12 mouse cellular contexts compared by ENCODE assay signal in the genomic region with DNA sequence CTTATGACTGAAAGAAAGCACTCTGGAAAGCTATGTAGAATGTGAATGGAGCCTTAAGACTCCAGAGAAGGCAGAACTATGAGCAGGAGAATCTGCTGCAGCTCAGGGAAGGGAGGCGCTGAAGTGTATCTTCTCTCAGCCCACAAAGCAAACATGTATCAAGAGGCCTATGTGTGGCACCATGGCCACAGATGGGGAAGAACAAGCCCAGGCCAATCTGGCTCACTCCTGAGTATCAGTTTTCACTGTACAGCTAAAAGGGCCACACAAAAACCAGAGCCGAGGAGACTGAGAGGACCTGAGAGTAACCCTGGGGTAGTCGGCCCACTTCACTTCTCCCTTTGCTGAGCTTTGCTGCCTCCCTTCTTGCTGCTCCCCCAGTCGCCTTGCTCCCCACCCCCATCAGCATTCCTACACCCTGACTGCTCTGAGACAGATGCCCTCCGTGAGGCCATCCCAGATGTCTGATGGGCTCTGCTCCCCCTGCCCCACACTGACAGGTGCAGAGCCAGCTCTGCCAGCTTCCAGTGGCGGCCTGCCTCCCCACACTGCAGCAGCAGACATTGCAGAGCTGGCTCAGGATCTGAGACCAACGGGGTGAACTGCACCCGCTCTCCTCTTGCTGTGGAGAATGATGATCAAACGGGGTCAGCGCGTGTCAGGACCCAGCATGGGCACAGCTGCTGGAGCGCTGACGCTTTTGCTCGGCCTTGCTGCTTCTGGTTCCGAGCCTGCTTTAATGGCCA. TPM values are rescaled to one million over a fixed set of nuclear protein-coding genes. Genes with fewer than 3 reads are reported as not detected.
A peak's percentile ranks its signal among the peaks of the same experiment; 100 is the strongest.
DNase-seq lines count a peak whose midpoint lies in the region; ATAC-seq and TF ChIP-seq lines count a peak whose summit lies in the region.
"Had no signal": no experiment of that assay in that cellular context is flagged by ENCODE, and none has a peak within 500 bp of the region (broad histone marks: within the 10 kb centered on the region; RNA-seq: fewer than 3 reads in every experiment).

No protein-coding gene starts in this region.

- no peak overlapping the region for H3K9ac ChIP-seq in forebrain, postnatal 0 days
- no peak overlapping the region for H3K9ac ChIP-seq in forebrain, embryonic 11.5 days (ENCODE audit: low read length)
- no peak overlapping the region for H3K9ac ChIP-seq in limb, embryonic 13.5 days
- 0 out of 2 replicates have a peak overlapping the region, but pooled peaks have one; percentile 1 for H3K9ac ChIP-seq in midbrain, embryonic 13.5 days (replicated peaks)
- no peak overlapping the region for H3K9ac ChIP-seq in liver, embryonic 11.5 days (ENCODE audit: low read depth, low read length)
- H3K9ac ChIP-seq: intestine, embryonic 15.5 days had no signal

- intact Hi-C loops in left cerebral cortex, postnatal 14 days (cut with DNase I) = no loop called here

- no peaks in the 10 kb centered on the region for H3K9me3 ChIP-seq in forebrain, postnatal 0 days (ENCODE audit: low read length)
- no peaks in the 10 kb centered on the region for H3K9me3 ChIP-seq in forebrain, embryonic 11.5 days (ENCODE audit: control insufficient read depth, low read length)
- no peaks in the 10 kb centered on the region for H3K9me3 ChIP-seq in limb, embryonic 13.5 days
- no peaks in the 10 kb centered on the region for H3K9me3 ChIP-seq in limb, embryonic 10.5 days (replicated peaks)
- no peaks in the 10 kb centered on the region for H3K9me3 ChIP-seq in midbrain, embryonic 13.5 days
- H3K9me3 ChIP-seq in liver, embryonic 11.5 days (ENCODE audit: control insufficient read depth, low read length) = no peaks in the 10 kb centered on the region
- H3K9me3 ChIP-seq: intestine, embryonic 15.5 days had no signal

- 71% methylated on average over 15 of the region's 15 CpGs for WGBS in forebrain, postnatal 0 days
- 84% methylated on average over 15 of the region's 15 CpGs for WGBS in forebrain, embryonic 11.5 days
- 77% methylated on average over 15 of the region's 15 CpGs for whole genome bisulfite sequencing in limb, embryonic 13.5 days
- 80% methylated on average over 15 of the region's 15 CpGs for WGBS in limb, embryonic 10.5 days
- 69% methylated on average over 15 of the region's 15 CpGs for WGBS in midbrain, embryonic 13.5 days
- 81% methylated on average over 15 of the region's 15 CpGs for WGBS in liver, embryonic 11.5 days

- TF ChIP-seq POLR2A in embryonic fibroblast, embryonic 13.5 days (IDR thresholded peaks at IDR 0.05; ENCODE audit: low read depth, low read length) = no peak

- no peaks in the 10 kb centered on the region for H3K4me1 ChIP-seq in forebrain, postnatal 0 days (ENCODE audit: insufficient read depth)
- H3K4me1 ChIP-seq in forebrain, embryonic 11.5 days (replicated peaks; ENCODE audit: control insufficient read depth, insufficient read depth, low read length) = no peaks in the 10 kb centered on the region
- H3K4me1 ChIP-seq in limb, embryonic 13.5 days = no peaks in the 10 kb centered on the region
- H3K4me1 ChIP-seq in limb, embryonic 10.5 days = no peaks in the 10 kb centered on the region
- H3K4me1 ChIP-seq in embryonic fibroblast, embryonic 13.5 days (ENCODE audit: control insufficient read depth, insufficient read depth, low read length) = no peaks in the 10 kb centered on the region
- H3K4me1 ChIP-seq in midbrain, embryonic 13.5 days (replicated peaks) = peaks cover 26% of the 10 kb centered on the region; the same call in 1 of the 2 replicates
- H3K4me1 ChIP-seq in liver, embryonic 11.5 days (replicated peaks; ENCODE audit: control insufficient read depth, insufficient read depth, low read length) = no peaks in the 10 kb centered on the region

- no peak for TF ChIP-seq CTCF in forebrain, postnatal 0 days (IDR thresholded peaks at IDR 0.05; ENCODE audit: low read depth)
- TF ChIP-seq CTCF in embryonic fibroblast, embryonic 13.5 days (IDR thresholded peaks at IDR 0.05; ENCODE audit: borderline replicate concordance, insufficient read depth, low read length) = no peak

- H3K4me3 ChIP-seq in forebrain, postnatal 0 days (ENCODE audit: low read depth, low read length) = no peak overlapping the region
- no peak overlapping the region for H3K4me3 ChIP-seq in forebrain, embryonic 11.5 days (ENCODE audit: low read depth, low read length)
- no peak overlapping the region for H3K4me3 ChIP-seq in limb, embryonic 13.5 days
- H3K4me3 ChIP-seq in limb, embryonic 10.5 days = no peak overlapping the region
- H3K4me3 ChIP-seq in embryonic fibroblast, embryonic 13.5 days (ENCODE audit: insufficient read depth, low read length) = no peak overlapping the region
- H3K4me3 ChIP-seq in midbrain, embryonic 13.5 days (replicated peaks) = no peak overlapping the region
- no peak overlapping the region for H3K4me3 ChIP-seq in liver, embryonic 11.5 days (ENCODE audit: low read depth, low read length)
- H3K4me3 ChIP-seq: intestine, embryonic 15.5 days had no signal

- no peak for DNase-seq in forebrain, postnatal 0 days
- DNase-seq in forebrain, embryonic 11.5 days (ENCODE audit: low spot score) = no peak
- DNase-seq in limb, embryonic 10.5 days (ENCODE audit: low spot score) = no peak
- DNase-seq in left cerebral cortex, postnatal 14 days (ENCODE audit: low spot score in 2 of 2) = no peak
- no peak for DNase-seq in liver, embryonic 11.5 days (ENCODE audit: low spot score)
- DNase-seq: B cell, adult 2 months; lung, adult 18-20 months; thymus, postnatal 36 days had no signal

- no peak overlapping the region for H3K4me2 ChIP-seq in forebrain, postnatal 0 days (ENCODE audit: low read depth)
- H3K4me2 ChIP-seq in forebrain, embryonic 11.5 days (ENCODE audit: low read depth, low read length, severe bottlenecking) = no peak overlapping the region
- no peak overlapping the region for H3K4me2 ChIP-seq in limb, embryonic 13.5 days (replicated peaks)
- H3K4me2 ChIP-seq in midbrain, embryonic 13.5 days (replicated peaks) = no peak overlapping the region
- H3K4me2 ChIP-seq in liver, embryonic 11.5 days = no peak overlapping the region
- H3K4me2 ChIP-seq: intestine, embryonic 15.5 days had no signal

- no peaks in the 10 kb centered on the region for H3K27me3 ChIP-seq in forebrain, postnatal 0 days (ENCODE audit: insufficient read depth, low read length)
- H3K27me3 ChIP-seq in forebrain, embryonic 11.5 days (ENCODE audit: control insufficient read depth, insufficient read depth, low read length) = no peaks in the 10 kb centered on the region
- no peaks in the 10 kb centered on the region for H3K27me3 ChIP-seq in limb, embryonic 13.5 days
- H3K27me3 ChIP-seq in limb, embryonic 10.5 days (ENCODE audit: low read depth, poor library complexity, severe bottlenecking) = no peaks in the 10 kb centered on the region
- H3K27me3 ChIP-seq in midbrain, embryonic 13.5 days = no peaks in the 10 kb centered on the region
- no peaks in the 10 kb centered on the region for H3K27me3 ChIP-seq in liver, embryonic 11.5 days (replicated peaks; ENCODE audit: control insufficient read depth, insufficient read depth, low read length)
- H3K27me3 ChIP-seq: intestine, embryonic 15.5 days had no signal

- no peak overlapping the region for H3K27ac ChIP-seq in forebrain, postnatal 0 days (ENCODE audit: low read depth, low read length)
- H3K27ac ChIP-seq in forebrain, embryonic 11.5 days (ENCODE audit: low read depth, low read length) = no peak overlapping the region
- H3K27ac ChIP-seq in limb, embryonic 13.5 days = no peak overlapping the region
- H3K27ac ChIP-seq in limb, embryonic 10.5 days = no peak overlapping the region
- peak overlapping the region; percentile 27; the same call in 1 of the 2 replicates for H3K27ac ChIP-seq in embryonic fibroblast, embryonic 13.5 days (ENCODE audit: insufficient read depth, low read length)
- H3K27ac ChIP-seq in midbrain, embryonic 13.5 days = peak overlapping the region; percentile 61
- H3K27ac ChIP-seq in liver, embryonic 11.5 days (ENCODE audit: low read depth, low read length) = no peak overlapping the region
- H3K27ac ChIP-seq: intestine, embryonic 15.5 days had no signal

- peaks cover 70% of the 10 kb centered on the region for H3K36me3 ChIP-seq in forebrain, postnatal 0 days (ENCODE audit: insufficient read depth)
- peaks cover 25% of the 10 kb centered on the region; the same call in 1 of the 2 replicates for H3K36me3 ChIP-seq in forebrain, embryonic 11.5 days (ENCODE audit: control insufficient read depth, insufficient read depth, low read length)
- H3K36me3 ChIP-seq in limb, embryonic 13.5 days = peaks cover 99% of the 10 kb centered on the region
- peaks cover 99% of the 10 kb centered on the region for H3K36me3 ChIP-seq in limb, embryonic 10.5 days
- H3K36me3 ChIP-seq in midbrain, embryonic 13.5 days = peaks cover 100% of the 10 kb centered on the region
- peaks cover 24% of the 10 kb centered on the region for H3K36me3 ChIP-seq in liver, embryonic 11.5 days (ENCODE audit: control insufficient read depth, insufficient read depth, low read length)

- peak; percentile 35 for ATAC-seq in forebrain, postnatal 0 days
- ATAC-seq in forebrain, embryonic 11.5 days (replicated peaks; ENCODE audit: low FRiP score) = no peak
- peak; percentile 49 for ATAC-seq in limb, embryonic 13.5 days (ENCODE audit: low FRiP score, low read depth)
- no peak for ATAC-seq in midbrain, embryonic 13.5 days
- no peak for ATAC-seq in liver, embryonic 11.5 days (replicated peaks; ENCODE audit: low FRiP score)

RNA-seq across cellular contexts. Expression of a gene that starts 34.5 kb away (rescaled TPM):
- total RNA-seq in forebrain, postnatal 0 days (2014; rRNA removed) = 78.2 and 111 TPM in 2 replicates
- polyA plus RNA-seq in forebrain, postnatal 0 days (2015; fragmentation: Nextera tagmentation; extraction: Ambion mirVana) = 20.3 and 42.1 TPM in 2 replicates
- polyA plus RNA-seq in forebrain, embryonic 11.5 days (2014; fragmentation: Nextera tagmentation; extraction: Ambion mirVana) = 38.0 and 41.5 TPM in 2 replicates
- 29.6 and 29.8 TPM in 2 replicates for polyA plus RNA-seq in limb, embryonic 13.5 days (2015; fragmentation: Nextera tagmentation; extraction: Ambion mirVana)
- polyA plus RNA-seq in limb, embryonic 10.5 days (2016; fragmentation: Nextera tagmentation; extraction: Ambion mirVana) = 28.6 and 29.5 TPM in 2 replicates
- 161 and 176 TPM in 2 replicates for polyA plus RNA-seq in embryonic fibroblast, embryonic 13.5 days (2011; ENCODE audit: insufficient read length, low read depth, missing spikeins)
- 53.1 and 69.4 TPM in 2 replicates for polyA plus RNA-seq in midbrain, embryonic 13.5 days (2015; fragmentation: Nextera tagmentation; extraction: Ambion mirVana)
- 100 to 1,000 TPM in 1 of 2 experiments, 10 to 100 TPM in 1; 94.4 to 107 TPM for total RNA-seq in left cerebral cortex, postnatal 14 days (2021)
- polyA plus RNA-seq in liver, embryonic 11.5 days (2014; fragmentation: Nextera tagmentation; extraction: Ambion mirVana) = 7.5 and 7.7 TPM in 2 replicates

Comparison
In these comparisons a context has a peak if more than half of its experiments do, and no peak if none do; other contexts are left out.
1. ATAC-seq: peak in forebrain, postnatal 0 days (single experiment) and limb, embryonic 13.5 days (single experiment); none in forebrain, embryonic 11.5 days (single experiment), midbrain, embryonic 13.5 days (single experiment) and liver, embryonic 11.5 days (single experiment).
2. H3K27ac ChIP-seq: peak in embryonic fibroblast, embryonic 13.5 days (single experiment) and midbrain, embryonic 13.5 days (single experiment); none in forebrain, postnatal 0 days (single experiment), forebrain, embryonic 11.5 days (single experiment), limb, embryonic 13.5 days (single experiment), limb, embryonic 10.5 days (single experiment) and liver, embryonic 11.5 days (single experiment).